Mouse (Mus musculus): ENCODE measurements around the gene Defa17.
"Not testable (repeated sequence)": the region's sequence is repeated elsewhere in the genome, so short reads cannot be mapped to it uniquely, and the experiment has no call there.

The Defa17 gene

DNA sequence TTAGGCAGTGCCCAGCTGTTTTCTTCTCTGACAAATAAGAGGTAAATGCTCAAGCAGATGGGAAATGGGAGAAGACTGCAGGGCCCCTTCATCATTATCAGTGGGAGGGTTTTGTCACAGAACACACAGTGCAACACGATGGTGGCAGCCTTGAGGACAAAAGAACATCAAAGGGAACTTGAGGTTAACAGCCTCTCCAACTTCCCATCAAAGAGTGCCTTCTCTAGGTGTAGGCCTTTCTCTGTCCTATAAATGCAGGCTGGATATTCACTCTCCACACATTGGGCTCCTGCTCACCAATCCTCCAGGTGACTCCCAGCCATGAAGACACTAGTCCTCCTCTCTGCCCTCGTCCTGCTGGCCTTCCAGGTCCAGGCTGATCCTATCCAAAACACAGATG is at the start of gene Defa17:
Gene Defa17 (plus strand): TSS at position 301 of the 400 bp plus-strand sequence.
- DNase-seq: not testable (repeated sequence)

DNA sequence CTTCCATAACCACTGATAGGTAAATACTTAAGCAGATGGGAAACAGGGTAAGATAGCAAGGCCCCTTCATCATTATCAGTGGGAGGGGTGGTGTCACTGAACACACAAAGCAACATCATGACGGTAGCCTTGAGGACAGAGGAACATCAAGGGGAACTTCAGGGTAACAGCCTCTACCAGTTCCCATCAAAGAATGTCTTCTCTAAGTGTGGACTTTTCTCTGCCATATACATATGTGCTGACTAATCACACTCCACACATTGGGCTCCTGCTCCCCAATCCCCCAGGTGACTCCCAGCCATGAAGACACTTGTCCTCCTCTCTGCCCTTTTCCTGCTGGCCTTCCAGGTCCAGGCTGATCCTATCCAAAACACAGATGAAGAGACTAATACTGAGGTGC is 37.7 kb upstream of the Defa17 start, which contains the start of gene Defa26:
Gene Defa26 (plus strand): TSS at position 301 of the 400 bp plus-strand sequence.
- not testable (repeated sequence) for DNase-seq

DNA sequence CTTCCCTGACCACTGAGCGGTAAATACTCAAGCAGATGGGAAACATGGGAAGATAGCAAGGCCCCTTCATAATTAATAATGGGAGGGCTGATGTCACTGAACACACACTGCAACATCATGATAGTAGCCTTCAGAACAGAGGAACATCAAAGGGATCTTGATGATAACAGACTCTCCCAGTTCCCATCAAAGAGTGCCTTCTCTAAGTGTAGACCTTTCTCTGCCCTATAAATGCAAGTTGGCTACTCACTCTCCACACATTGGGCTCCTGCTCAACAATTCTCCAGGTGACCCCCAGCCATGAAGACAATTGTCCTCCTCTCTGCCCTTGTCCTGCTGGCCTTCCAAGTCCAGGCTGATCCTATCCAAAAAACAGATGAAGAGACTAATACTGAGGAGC is 9.9 kb downstream of the Defa17 start, which contains the start of gene Defa34:
Gene Defa34 (plus strand): TSS at position 301 of the 400 bp plus-strand sequence.
- DNase-seq: not testable (repeated sequence)

- DNase-seq: not testable (repeated sequence)
Measured at GRCm38 (mm10) chr8:21703545-21703944, 48.0 kb downstream of the Defa17 start, which contains the start of gene AY761184. Gene AY761184 (minus strand): TSS chr8:21703645.
